Mouse (Mus musculus) olfactory bulb, adult 2 months (tissue): Measurements from ENCODE around the gene Gm6169. TPM values are rescaled to one million over a fixed set of nuclear protein-coding genes. Genes with fewer than 3 reads are reported as not detected.
A peak's percentile ranks its signal among the peaks of the same experiment; 100 is the strongest.
"Not testable (repeated sequence)": the region's sequence is repeated elsewhere in the genome, so short reads cannot be mapped to it uniquely, and the experiment has no call there.

Experiments used
- H3K27ac ChIP-seq: fragments of 200-500 bp; 2 replicates; pipeline ENCODE4 v1.5.1; 2012; ENCODE audit warnings: low read depth, low read length; ENCODE audit not compliant: insufficient read depth
- H3K4me1 ChIP-seq: fragments of 200-500 bp; 2 replicates; pipeline ENCODE4 v1.6.1; 2012; ENCODE audit warnings: low read length; ENCODE audit not compliant: control insufficient read depth, insufficient read depth
- H3K4me3 ChIP-seq: fragments of 200-500 bp; 2 replicates; pipeline ENCODE4 v1.5.1; 2012; ENCODE audit warnings: mild to moderate bottlenecking, low read depth, low read length, moderate library complexity; ENCODE audit not compliant: insufficient read depth
- CTCF ChIP-seq: fragments of 200-500 bp; IDR thresholded peaks from 2 replicates; pipeline ENCODE4 v1.5.1; 2012; ENCODE audit warnings: low read depth, mild to moderate bottlenecking, low read length, moderate library complexity; ENCODE audit not compliant: insufficient read depth
- POLR2A ChIP-seq: fragments of 200-500 bp; IDR thresholded peaks from 2 replicates; pipeline ENCODE4 v1.6.1; 2012; ENCODE audit warnings: mild to moderate bottlenecking, low read depth, low read length, moderate library complexity; ENCODE audit not compliant: insufficient read depth
- WGBS: fragments of 180-500 bp; shearing (Covaris S2); methylation state at CpG from one replicate; pipeline ENCODE4 v1.1.7; 2018; 5-methylcytosine and 5-hydroxymethylcytosine counted together
- polyA plus RNA-seq: library from polyadenylated mRNA; stranded (reverse); fragments of >200 nt; gene quantifications from 2 replicates; pipeline ENCODE4 v1.2.4, GENCODE M21; 2012; ENCODE audit warnings: low replicate concordance; ENCODE audit not compliant: missing spikeins, insufficient read depth, insufficient read length

Gene Gm6169
- polyA plus RNA-seq, 1 experiment = not detected

GRCm38 (mm10) chr13:97071626-97072241, 27.3 kb downstream of the Gm6169 start:
- Histone ChIP-seq H3K27ac (peak overlapping the region; percentile 49; the same call in 1 of the 2 replicates), H3K4me3 (peak overlapping the region; percentile 100), H3K4me1 (no peaks in the 10 kb centered on the region)
- 2% methylated on average over 71 of the region's 76 CpGs for WGBS
- TF ChIP-seq CTCF = no peak
- TF ChIP-seq POLR2A = no peak

- Histone ChIP-seq H3K4me3 (peak overlapping the region; percentile 100), H3K27ac (peak overlapping the region; percentile 85), H3K4me1 (no peaks in the 10 kb centered on the region)
- WGBS = 16% methylated on average over 84 of the region's 85 CpGs
- TF ChIP-seq POLR2A (no peak), CTCF (no peak)
These were observed 28.0 kb downstream of the Gm6169 start for GRCm38 (mm10) chr13:97070931-97071625.

DNA sequence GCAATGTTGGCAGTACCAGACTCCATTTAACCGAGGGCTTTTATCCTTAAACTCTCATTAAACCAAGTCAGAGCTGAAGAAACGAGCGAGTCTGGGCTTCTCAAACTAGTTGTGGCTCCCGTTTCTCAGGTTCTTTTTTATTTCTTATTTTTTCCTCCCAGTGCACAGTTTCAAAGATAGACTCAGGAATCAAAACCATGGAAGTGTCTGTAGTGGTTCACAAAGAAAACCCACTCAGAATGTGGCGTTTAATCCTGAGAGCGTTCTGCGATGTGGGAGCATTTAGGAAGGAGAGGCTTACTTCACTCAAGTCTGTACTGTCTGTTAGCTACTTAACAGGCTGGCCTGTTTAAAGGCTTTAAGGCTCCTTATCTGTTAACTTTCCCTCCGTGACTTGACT, 30.9 kb downstream of the Gm6169 start:
- Histone ChIP-seq H3K4me1 (peaks cover 3% of the 10 kb centered on the region; the same call in 1 of the 2 replicates), H3K4me3 (no peak overlapping the region), H3K27ac (no peak overlapping the region)
- TF ChIP-seq CTCF (no peak), POLR2A (no peak)
- WGBS = 79% methylated on average over 8 of the region's 8 CpGs

- Histone ChIP-seq H3K27ac (no peak overlapping the region), H3K4me1 (peaks cover 3% of the 10 kb centered on the region; the same call in 1 of the 2 replicates), H3K4me3 (no peak overlapping the region)
- TF ChIP-seq POLR2A (no peak), CTCF (no peak)
- WGBS = 57% methylated on average over 6 of the region's 6 CpGs
These were observed 31.3 kb downstream of the Gm6169 start for GRCm38 (mm10) chr13:97067691-97068090.

- no peak within 1 kb of the TSS for H3K4me3 ChIP-seq
- peaks cover 3% of the 10 kb centered on the region; the same call in 1 of the 2 replicates for H3K4me1 ChIP-seq
- 67% methylated on average over 15 of the region's 15 CpGs for WGBS
- TF ChIP-seq POLR2A = no peak
- no peak for TF ChIP-seq CTCF
- no peak within 1 kb of the TSS for H3K27ac ChIP-seq
These were observed 32.1 kb downstream of the Gm6169 start, which contains the start of gene Fam169a for GRCm38 (mm10) chr13:97066649-97067550. Gene Fam169a (plus strand): TSS chr13:97067286.

DNA sequence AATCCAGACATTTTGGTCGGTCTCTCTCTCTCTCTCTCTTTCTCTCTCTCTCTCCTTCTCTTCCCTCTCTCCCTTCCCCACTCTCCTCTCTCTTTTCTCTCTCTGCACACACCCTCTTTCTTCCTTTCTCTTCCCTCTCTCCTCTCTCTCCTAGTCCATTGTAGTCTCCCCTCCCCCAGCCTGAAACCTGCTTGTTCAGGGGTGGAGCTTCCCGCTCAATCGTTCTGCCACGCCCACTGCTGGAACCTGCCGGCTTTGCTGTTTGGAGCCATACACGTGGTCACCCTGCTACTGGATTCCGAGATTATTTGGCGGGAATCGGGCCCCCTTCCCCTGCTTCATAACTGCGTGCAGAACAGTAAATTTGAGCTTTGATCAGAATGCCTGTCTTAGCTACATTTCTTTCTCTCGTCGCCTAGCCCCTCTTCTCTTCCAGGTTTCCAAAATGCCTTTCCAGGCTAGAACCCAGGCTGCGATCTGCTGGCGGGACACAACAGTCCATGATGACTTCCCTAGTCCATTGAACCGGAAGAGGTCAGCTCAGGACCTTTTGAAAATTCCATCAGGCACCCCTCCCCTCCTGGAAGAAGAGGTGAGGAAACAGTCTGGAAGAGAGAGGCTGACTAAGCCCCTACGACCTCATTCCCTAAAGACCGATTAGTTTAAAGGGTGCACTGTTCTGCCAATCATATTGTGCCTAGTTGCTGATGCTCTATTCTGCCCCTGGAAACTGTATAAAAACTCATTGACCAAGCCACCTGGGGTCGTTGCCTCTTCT, 34.0 kb downstream of the Gm6169 start:
- H3K27ac ChIP-seq, H3K4me3 ChIP-seq, H3K4me1 ChIP-seq: not testable (repeated sequence)
- 47% methylated on average over 18 of the region's 18 CpGs for WGBS

DNA sequence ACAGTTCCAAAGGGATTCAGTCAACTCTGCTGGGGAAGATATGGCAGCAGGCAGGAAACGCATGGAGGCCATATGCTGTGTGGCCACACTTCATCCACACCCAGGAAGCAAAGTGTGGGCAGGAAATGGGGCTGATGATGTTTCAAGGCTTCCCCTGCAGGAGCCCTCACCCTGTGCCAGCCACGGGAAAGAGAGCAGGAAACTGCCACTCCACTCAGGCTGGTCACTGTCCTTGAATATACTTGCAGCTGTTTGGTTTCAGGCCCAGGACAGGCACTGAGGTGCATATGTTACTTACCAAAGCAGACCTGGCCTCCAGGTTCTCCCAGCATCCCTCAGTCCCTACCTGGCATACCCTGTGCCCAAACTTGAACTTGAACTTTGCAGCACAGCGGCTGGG, 34.6 kb downstream of the Gm6169 start:
- Histone ChIP-seq H3K4me1 (peaks cover 3% of the 10 kb centered on the region; the same call in 1 of the 2 replicates), H3K27ac (no peak overlapping the region), H3K4me3 (no peak overlapping the region)
- TF ChIP-seq POLR2A (no peak), CTCF (no peak)
- 75% methylated on average over 3 of the region's 3 CpGs for WGBS

- H3K4me1 ChIP-seq = peaks cover 3% of the 10 kb centered on the region; the same call in 1 of the 2 replicates
- 84% methylated on average over 2 of the region's 2 CpGs for WGBS
These were observed 35.6 kb downstream of the Gm6169 start for GRCm38 (mm10) chr13:97063431-97063830.

More at GRCm38 (mm10) chr13:97063431-97063830, 35.6 kb downstream of the Gm6169 start:
- no peak overlapping the region for H3K4me3 ChIP-seq
- H3K27ac ChIP-seq = no peak overlapping the region
- TF ChIP-seq CTCF (no peak), POLR2A (no peak)
